Mouse (Mus musculus) MEL (cell line): Measurements from ENCODE around the gene Gm37240.

Experiments used
- CTCF ChIP-seq, 3 experiments: IDR thresholded peaks in 2 of 3; conservative IDR thresholded peaks in 1 of 3; 2 replicates each; pipeline ENCODE4 v1.5.1; 2011 to 2012; ENCODE audit warnings: low read length in 3 of 3, low read depth in 2 of 3, mild to moderate bottlenecking in 2 of 3, improper control_type of control experiment in 1 of 3, inconsistent platforms in 1 of 3, mixed read lengths in 1 of 3, moderate library complexity in 1 of 3; ENCODE audit not compliant: control insufficient read depth in 1 of 3, insufficient read depth in 1 of 3, poor library complexity in 1 of 3, severe bottlenecking in 1 of 3
- E2F4 ChIP-seq: IDR thresholded peaks from 2 replicates; pipeline ENCODE4 v1.6.1; 2011; ENCODE audit warnings: low read depth, low read length, improper control_type of control experiment, borderline replicate concordance
- EP300 ChIP-seq, 2 experiments: IDR thresholded peaks; 2 replicates each; pipeline ENCODE4 v1.6.1; 2011; ENCODE audit warnings: improper control_type of control experiment in 2 of 2, low read length in 2 of 2, low read depth in 1 of 2, mild to moderate bottlenecking in 1 of 2
- MAX ChIP-seq: IDR thresholded peaks from 2 replicates; pipeline ENCODE4 v1.6.1; 2011; ENCODE audit warnings: low read length, improper control_type of control experiment
- MXI1 ChIP-seq: IDR thresholded peaks from 2 replicates; pipeline ENCODE4 v1.6.1; 2011; ENCODE audit warnings: mild to moderate bottlenecking, low read depth, low read length, improper control_type of control experiment
- MYB ChIP-seq: IDR thresholded peaks from 2 replicates; pipeline ENCODE4 v1.6.1; 2011; ENCODE audit warnings: mild to moderate bottlenecking, low read depth, low read length, improper control_type of control experiment
- MYC ChIP-seq: IDR thresholded peaks from 2 replicates; pipeline ENCODE4 v1.6.1; 2011; ENCODE audit warnings: low read depth, mild to moderate bottlenecking, low read length, improper control_type of control experiment, moderate library complexity
- POLR2A ChIP-seq, 2 experiments: IDR thresholded peaks; 2 replicates each; pipeline ENCODE4 v1.6.1; 2011 to 2012; ENCODE audit warnings: low read length in 2 of 2, mild to moderate bottlenecking in 2 of 2, control low read depth in 1 of 2, improper control_type of control experiment in 1 of 2, low read depth in 1 of 2, moderate library complexity in 1 of 2; ENCODE audit not compliant: control insufficient read depth in 1 of 2, insufficient read depth in 1 of 2, poor library complexity in 1 of 2
- TCF12 ChIP-seq: IDR thresholded peaks from 2 replicates; pipeline ENCODE4 v1.6.1; 2014; ENCODE audit warnings: low read depth, mild to moderate bottlenecking, inconsistent platforms, low read length, improper control_type of control experiment, moderate library complexity
- UBTF ChIP-seq: IDR thresholded peaks from 2 replicates; pipeline ENCODE4 v1.6.1; 2012; ENCODE audit warnings: low read depth, mild to moderate bottlenecking, inconsistent platforms, low read length, improper control_type of control experiment, moderate library complexity, borderline replicate concordance; ENCODE audit not compliant: insufficient read depth

- TF ChIP-seq E2F4 (no peak), UBTF (no peak), CTCF (IDR thresholded peaks at IDR 0.05 in 2 of 3, conservative IDR thresholded peaks at IDR 0.05 in 1 of 3; ENCODE audit: control insufficient read depth in 1 of 3, insufficient read depth in 1 of 3, low read depth in 2 of 3, low read length in 3 of 3, poor library complexity in 1 of 3, severe bottlenecking in 1 of 3) (no peak), MYB (no peak), MYC (no peak), MAX (no peak), POLR2A (IDR thresholded peaks at IDR 0.05; ENCODE audit: control insufficient read depth in 1 of 2, insufficient read depth in 1 of 2, low read depth in 1 of 2, low read length in 2 of 2, poor library complexity in 1 of 2) (no peak), EP300 (IDR thresholded peaks at IDR 0.05; ENCODE audit: low read depth in 1 of 2, low read length in 2 of 2) (no peak), MXI1 (no peak), TCF12 (no peak)
Observed at GRCm38 (mm10) chr3:84851801-84852200, 1035.5 kb downstream of the Gm37240 start.
